Mouse (Mus musculus) neural tube, embryonic 10.5 days (tissue): ENCODE results near the gene Gli2.

Source experiments
- DNase-seq: peaks from one replicate; pipeline ENCODE4 v3.0.0-alpha.2; 2017; ENCODE audit warnings: low spot score; ENCODE audit errors: extremely low spot score

The Gli2 gene

GRCm38 (mm10) chr1:119051192-119051937 is 2.1 kb downstream of the Gli2 start:
- DNase-seq = peak; percentile 22

- peak; percentile 50 for DNase-seq
These were observed 3.4 kb downstream of the Gli2 start for GRCm38 (mm10) chr1:119049812-119050615.

GRCm38 (mm10) chr1:119048988-119049387 is 4.4 kb downstream of the Gli2 start:
- no peak for DNase-seq

- peak; percentile 60 for DNase-seq
These were observed 4.9 kb downstream of the Gli2 start for GRCm38 (mm10) chr1:119048547-119048946.

- DNase-seq = peak; percentile 80
These were observed 5.7 kb downstream of the Gli2 start for GRCm38 (mm10) chr1:119047462-119048371.

GRCm38 (mm10) chr1:119038436-119038835 is 15.0 kb downstream of the Gli2 start:
- DNase-seq = no peak

GRCm38 (mm10) chr1:119035931-119036330 is 17.5 kb downstream of the Gli2 start:
- DNase-seq = peak; percentile 36

GRCm38 (mm10) chr1:119035301-119035700 is 18.1 kb downstream of the Gli2 start:
- DNase-seq = peak; percentile 33

- peak; percentile 26 for DNase-seq
These were observed 19.2 kb downstream of the Gli2 start for GRCm38 (mm10) chr1:119034163-119034705.

GRCm38 (mm10) chr1:119033450-119034162 is 19.8 kb downstream of the Gli2 start:
- DNase-seq = peak; percentile 67

- no peak for DNase-seq
These were observed 22.2 kb downstream of the Gli2 start for GRCm38 (mm10) chr1:119031185-119031584.

GRCm38 (mm10) chr1:119025647-119026358 is 27.6 kb downstream of the Gli2 start:
- peak; percentile 22 for DNase-seq

GRCm38 (mm10) chr1:119022311-119022710 is 31.1 kb downstream of the Gli2 start:
- no peak for DNase-seq

- no peak for DNase-seq
These were observed 33.3 kb downstream of the Gli2 start for GRCm38 (mm10) chr1:119020092-119020491.

- no peak for DNase-seq
These were observed 34.4 kb downstream of the Gli2 start for GRCm38 (mm10) chr1:119019056-119019455.

- no peak for DNase-seq
These were observed 36.6 kb downstream of the Gli2 start for GRCm38 (mm10) chr1:119016866-119017265.

- no peak for DNase-seq
These were observed 38.3 kb downstream of the Gli2 start for GRCm38 (mm10) chr1:119015108-119015507.

- no peak for DNase-seq
These were observed 44.5 kb downstream of the Gli2 start for GRCm38 (mm10) chr1:119008949-119009348.

GRCm38 (mm10) chr1:119003852-119004398 is 49.5 kb downstream of the Gli2 start:
- DNase-seq = no peak
